Mouse (Mus musculus): Measurements from ENCODE around the gene Rxrg. TPM values are rescaled to one million over a fixed set of nuclear protein-coding genes. Genes with fewer than 3 reads are reported as not detected.

Rxrg gene
- total RNA-seq (2014; fragmentation: Nextera tagmentation): not detected in 2 replicates
- 0.11 TPM in 1 of 2 replicates, not detected in the other for total RNA-seq (2017)
- polyA plus RNA-seq (2012): not detected in 2 replicates

- ATAC-seq (ENCODE audit: extremely low read depth, insufficient number of reproducible peaks, low FRiP score, poor library complexity, severe bottlenecking): no peak
- no peaks in the 10 kb centered on the region for H3K4me1 ChIP-seq (ENCODE audit: insufficient read depth, low read depth, low read length)
- no peak within 1 kb of the TSS for H3K4me3 ChIP-seq (ENCODE audit: low read depth, low read length)
- peaks cover 48% of the 10 kb centered on the region for H3K9me3 ChIP-seq (replicated peaks)
- no peaks in the 10 kb centered on the region for H3K27me3 ChIP-seq (ENCODE audit: insufficient read depth, low read length)
- no peaks in the 10 kb centered on the region for H3K36me3 ChIP-seq (replicated peaks)
- TF ChIP-seq CTCF (IDR thresholded peaks at IDR 0.05; ENCODE audit: low read depth, low read length): no peak
- TF ChIP-seq GATA1 (IDR thresholded peaks at IDR 0.05; ENCODE audit: borderline replicate concordance, low read length): no peak
- no peak for TF ChIP-seq TAL1 (conservative IDR thresholded peaks at IDR 0.05; ENCODE audit: low read depth, low read length)
- TF ChIP-seq GATA2 (IDR thresholded peaks at IDR 0.05; ENCODE audit: borderline replicate concordance, low read depth, low read length): no peak
- TF ChIP-seq POLR2AphosphoS5 (IDR thresholded peaks at IDR 0.05; ENCODE audit: insufficient replicate concordance, low read depth, low read length): no peak
- DNase-seq (ENCODE audit: low spot score): no peak
Measured at GRCm38 (mm10) chr1:167598255-167599081, at the start of gene Rxrg. Gene Rxrg, plus strand, starts transcription at chr1:167598384.

GRCm38 (mm10) chr1:167549324-167549723 is 48.9 kb upstream of the Rxrg start:
- no peaks in the 10 kb centered on the region for H3K27me3 ChIP-seq (ENCODE audit: insufficient read depth, low read length)
- DNase-seq (ENCODE audit: low spot score): no peak
- TF ChIP-seq TAL1 (conservative IDR thresholded peaks at IDR 0.05; ENCODE audit: low read depth, low read length) (no peak), CTCF (IDR thresholded peaks at IDR 0.05; ENCODE audit: low read depth, low read length) (no peak), GATA2 (IDR thresholded peaks at IDR 0.05; ENCODE audit: borderline replicate concordance, low read depth, low read length) (no peak), POLR2AphosphoS5 (IDR thresholded peaks at IDR 0.05; ENCODE audit: insufficient replicate concordance, low read depth, low read length) (no peak)
- no peak for ATAC-seq (ENCODE audit: extremely low read depth, insufficient number of reproducible peaks, low FRiP score, poor library complexity, severe bottlenecking)
- H3K4me3 ChIP-seq (ENCODE audit: low read depth, low read length): no peak overlapping the region
- no peaks in the 10 kb centered on the region for H3K4me1 ChIP-seq (ENCODE audit: insufficient read depth, low read depth, low read length)
- H3K36me3 ChIP-seq (replicated peaks): no peaks in the 10 kb centered on the region
- peaks cover 50% of the 10 kb centered on the region for H3K9me3 ChIP-seq (replicated peaks)

DNA sequence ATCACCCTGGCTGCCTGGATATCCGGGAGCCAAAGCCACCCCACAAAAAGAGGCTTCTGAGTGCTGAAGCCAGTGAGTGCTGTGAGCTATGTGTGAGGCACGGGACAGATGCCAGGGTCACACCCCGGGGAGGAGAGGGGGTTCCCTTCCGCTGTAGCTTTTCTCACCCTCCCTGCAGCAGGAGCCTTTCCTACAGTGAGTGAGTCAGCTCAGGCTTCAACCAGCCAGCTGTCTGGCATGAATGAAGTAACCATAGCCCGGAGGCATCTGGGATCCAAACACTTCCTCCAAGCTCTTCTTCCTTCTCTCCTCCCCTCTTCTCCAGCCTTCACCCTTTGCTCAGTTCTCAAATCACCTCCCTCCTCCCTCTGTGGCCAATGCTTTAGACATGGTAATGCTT is 46.6 kb upstream of the Rxrg start:
- Histone ChIP-seq H3K4me1 (ENCODE audit: insufficient read depth, low read depth, low read length) (no peaks in the 10 kb centered on the region), H3K9me3 (replicated peaks) (peaks cover 51% of the 10 kb centered on the region), H3K4me3 (ENCODE audit: low read depth, low read length) (no peak overlapping the region), H3K27me3 (ENCODE audit: insufficient read depth, low read length) (no peaks in the 10 kb centered on the region), H3K36me3 (replicated peaks) (no peaks in the 10 kb centered on the region)
- ATAC-seq (ENCODE audit: extremely low read depth, insufficient number of reproducible peaks, low FRiP score, poor library complexity, severe bottlenecking) (no peak), DNase-seq (ENCODE audit: low spot score) (no peak)
- TF ChIP-seq GATA1 (IDR thresholded peaks at IDR 0.05; ENCODE audit: borderline replicate concordance, low read length) (no peak), TAL1 (conservative IDR thresholded peaks at IDR 0.05; ENCODE audit: low read depth, low read length) (no peak), POLR2AphosphoS5 (IDR thresholded peaks at IDR 0.05; ENCODE audit: insufficient replicate concordance, low read depth, low read length) (no peak), CTCF (IDR thresholded peaks at IDR 0.05; ENCODE audit: low read depth, low read length) (no peak), GATA2 (IDR thresholded peaks at IDR 0.05; ENCODE audit: borderline replicate concordance, low read depth, low read length) (no peak)

- Histone ChIP-seq H3K4me3 (ENCODE audit: low read depth, low read length) (no peak overlapping the region), H3K27me3 (ENCODE audit: insufficient read depth, low read length) (no peaks in the 10 kb centered on the region), H3K4me1 (ENCODE audit: insufficient read depth, low read depth, low read length) (no peaks in the 10 kb centered on the region), H3K36me3 (replicated peaks) (no peaks in the 10 kb centered on the region), H3K9me3 (replicated peaks) (peaks cover 41% of the 10 kb centered on the region)
- no peak for DNase-seq (ENCODE audit: low spot score)
- no peak for ATAC-seq (ENCODE audit: extremely low read depth, insufficient number of reproducible peaks, low FRiP score, poor library complexity, severe bottlenecking)
- TF ChIP-seq TAL1 (conservative IDR thresholded peaks at IDR 0.05; ENCODE audit: low read depth, low read length): no peak
- no peak for TF ChIP-seq CTCF (IDR thresholded peaks at IDR 0.05; ENCODE audit: low read depth, low read length)
- no peak for TF ChIP-seq POLR2AphosphoS5 (IDR thresholded peaks at IDR 0.05; ENCODE audit: insufficient replicate concordance, low read depth, low read length)
- no peak for TF ChIP-seq GATA2 (IDR thresholded peaks at IDR 0.05; ENCODE audit: borderline replicate concordance, low read depth, low read length)
- TF ChIP-seq GATA1 (IDR thresholded peaks at IDR 0.05; ENCODE audit: borderline replicate concordance, low read length): no peak
Measured at GRCm38 (mm10) chr1:167553959-167554526, 44.1 kb upstream of the Rxrg start.

DNA sequence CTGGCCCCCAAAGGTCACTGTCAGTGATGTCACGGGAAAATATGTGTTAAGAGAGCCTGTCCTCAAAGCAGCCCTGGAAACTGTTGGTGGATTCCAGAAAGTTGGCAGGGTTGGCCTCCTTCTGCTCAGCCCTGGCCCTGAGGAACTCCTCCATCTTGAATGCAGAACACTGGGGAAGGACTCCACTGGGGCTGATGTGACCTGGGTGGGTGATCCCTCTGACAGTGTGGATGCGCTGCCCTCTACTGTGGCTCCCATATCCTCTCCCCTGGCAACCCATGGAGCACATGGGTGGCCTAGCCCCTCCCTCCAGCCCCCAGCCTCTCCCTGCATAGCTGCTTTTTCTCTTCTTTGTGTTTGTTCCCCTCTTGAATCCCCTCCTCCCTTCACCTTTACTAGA is 31.6 kb upstream of the Rxrg start:
- ATAC-seq (ENCODE audit: extremely low read depth, insufficient number of reproducible peaks, low FRiP score, poor library complexity, severe bottlenecking): no peak

GRCm38 (mm10) chr1:167579131-167579530 is 19.1 kb upstream of the Rxrg start:
- Histone ChIP-seq H3K9me3 (replicated peaks) (peaks cover 43% of the 10 kb centered on the region), H3K27me3 (ENCODE audit: insufficient read depth, low read length) (no peaks in the 10 kb centered on the region), H3K4me3 (ENCODE audit: low read depth, low read length) (no peak overlapping the region), H3K36me3 (replicated peaks) (no peaks in the 10 kb centered on the region), H3K4me1 (ENCODE audit: insufficient read depth, low read depth, low read length) (no peaks in the 10 kb centered on the region)
- TF ChIP-seq CTCF (IDR thresholded peaks at IDR 0.05; ENCODE audit: low read depth, low read length) (no peak), POLR2AphosphoS5 (IDR thresholded peaks at IDR 0.05; ENCODE audit: insufficient replicate concordance, low read depth, low read length) (no peak), GATA2 (IDR thresholded peaks at IDR 0.05; ENCODE audit: borderline replicate concordance, low read depth, low read length) (no peak)
- no peak for DNase-seq (ENCODE audit: low spot score)
- no peak for ATAC-seq (ENCODE audit: extremely low read depth, insufficient number of reproducible peaks, low FRiP score, poor library complexity, severe bottlenecking)

More for the DNA sequence above, 31.6 kb upstream of the Rxrg start:
- H3K36me3 ChIP-seq (replicated peaks): no peaks in the 10 kb centered on the region
- H3K9me3 ChIP-seq (replicated peaks): peaks cover 36% of the 10 kb centered on the region
- no peak for DNase-seq (ENCODE audit: low spot score)
- no peak overlapping the region for H3K4me3 ChIP-seq (ENCODE audit: low read depth, low read length)
- H3K27me3 ChIP-seq (ENCODE audit: insufficient read depth, low read length): no peaks in the 10 kb centered on the region
- H3K4me1 ChIP-seq (ENCODE audit: insufficient read depth, low read depth, low read length): no peaks in the 10 kb centered on the region
- no peak for TF ChIP-seq POLR2AphosphoS5 (IDR thresholded peaks at IDR 0.05; ENCODE audit: insufficient replicate concordance, low read depth, low read length)
- no peak for TF ChIP-seq GATA2 (IDR thresholded peaks at IDR 0.05; ENCODE audit: borderline replicate concordance, low read depth, low read length)
- TF ChIP-seq GATA1 (IDR thresholded peaks at IDR 0.05; ENCODE audit: borderline replicate concordance, low read length): no peak
- TF ChIP-seq TAL1 (conservative IDR thresholded peaks at IDR 0.05; ENCODE audit: low read depth, low read length): no peak
- TF ChIP-seq CTCF (IDR thresholded peaks at IDR 0.05; ENCODE audit: low read depth, low read length): no peak

Measured in G1E (cell line).